Mouse (Mus musculus): ENCODE results near the gene Rpl27a. TPM values are rescaled to one million over a fixed set of nuclear protein-coding genes. Genes with fewer than 3 reads are reported as not detected.

The Rpl27a gene
- 10 to 100 TPM; 66.8 to 96.7 (median 83.2) TPM for total RNA-seq (2022)

- peak; percentile 97 to 98 for DNase-seq (ENCODE audit: low spot score in 2 of 2)
Measured at GRCm38 (mm10) chr7:109518838-109519696, at the start of gene Rpl27a. Gene Rpl27a, plus strand, starts transcription at chr7:109519147.

GRCm38 (mm10) chr7:109470700-109471099, 48.2 kb upstream of the Rpl27a start:
- no peak for DNase-seq (ENCODE audit: low spot score in 2 of 2)

- DNase-seq (ENCODE audit: low spot score in 2 of 2), result no peak
Measured at GRCm38 (mm10) chr7:109477926-109478325, 41.0 kb upstream of the Rpl27a start.

GRCm38 (mm10) chr7:109480765-109481197, 38.2 kb upstream of the Rpl27a start:
- no peak for DNase-seq (ENCODE audit: low spot score in 2 of 2)

- no peak for DNase-seq (ENCODE audit: low spot score in 2 of 2)
Measured at GRCm38 (mm10) chr7:109484221-109484620, 34.7 kb upstream of the Rpl27a start.

GRCm38 (mm10) chr7:109492616-109493318, 26.2 kb upstream of the Rpl27a start:
- no peak for DNase-seq (ENCODE audit: low spot score in 2 of 2)

GRCm38 (mm10) chr7:109493319-109494316, 25.3 kb upstream of the Rpl27a start:
- DNase-seq (ENCODE audit: low spot score in 2 of 2), result peak in 1 of 2 experiments; percentile 6

- DNase-seq (ENCODE audit: low spot score in 2 of 2), result no peak
Measured at GRCm38 (mm10) chr7:109497507-109497906, 21.4 kb upstream of the Rpl27a start.

GRCm38 (mm10) chr7:109507119-109507518, 11.8 kb upstream of the Rpl27a start:
- DNase-seq (ENCODE audit: low spot score in 2 of 2), result no peak

- no peak for DNase-seq (ENCODE audit: low spot score in 2 of 2)
Measured at GRCm38 (mm10) chr7:109507572-109507971, 11.4 kb upstream of the Rpl27a start.

- no peak for DNase-seq (ENCODE audit: low spot score in 2 of 2)
Measured at GRCm38 (mm10) chr7:109508034-109508433, 10.9 kb upstream of the Rpl27a start, which contains the start of gene Trim66. Gene Trim66, minus strand, starts transcription at chr7:109508134.

- no peak for DNase-seq (ENCODE audit: low spot score in 2 of 2)
Measured at GRCm38 (mm10) chr7:109510799-109511198, 8.1 kb upstream of the Rpl27a start.

- no peak for DNase-seq (ENCODE audit: low spot score in 2 of 2)
Measured at GRCm38 (mm10) chr7:109511838-109512237, 7.1 kb upstream of the Rpl27a start.

- no peak for DNase-seq (ENCODE audit: low spot score in 2 of 2)
Measured at GRCm38 (mm10) chr7:109516500-109516899, 2.4 kb upstream of the Rpl27a start.

- no peak for DNase-seq (ENCODE audit: low spot score in 2 of 2)
Measured at GRCm38 (mm10) chr7:109518036-109518681, 788 bp upstream of the Rpl27a start.

- DNase-seq (ENCODE audit: low spot score in 2 of 2), result no peak
Measured at GRCm38 (mm10) chr7:109519936-109520335, 989 bp downstream of the Rpl27a start.

- no peak for DNase-seq (ENCODE audit: low spot score in 2 of 2)
Measured at GRCm38 (mm10) chr7:109522084-109522483, 3.1 kb downstream of the Rpl27a start.

GRCm38 (mm10) chr7:109523304-109523703, 4.4 kb downstream of the Rpl27a start:
- no peak for DNase-seq (ENCODE audit: low spot score in 2 of 2)

- no peak for DNase-seq (ENCODE audit: low spot score in 2 of 2)
Measured at GRCm38 (mm10) chr7:109523741-109524441, 4.9 kb downstream of the Rpl27a start.

GRCm38 (mm10) chr7:109524442-109524744, 5.4 kb downstream of the Rpl27a start:
- no peak for DNase-seq (ENCODE audit: low spot score in 2 of 2)
